Mouse (Mus musculus) liver, embryonic 13.5 days (tissue): ENCODE measurements at regions not wholly inside any gene's neighbourhood (a gene's known extent, or its start where the extent isn't known, plus 50 kb on each side); places are given as distances from the start of the nearest gene placed in this dataset.

Experiments used
- ATAC-seq: fragments of 200-750 bp; cut with Nextera tagmentation; 2 replicates; pipeline ENCODE4 v1.8.0; 2017; ENCODE audit warnings: low read depth, mild to moderate bottlenecking, moderate number of reproducible peaks, moderate library complexity
- DNase-seq: peaks from one replicate; pipeline ENCODE4 v3.0.0; 2022
- H3K27ac ChIP-seq: fragments of 300-500 bp; sonication (generic); 2 replicates; pipeline ENCODE4 v1.5.1; 2015; ENCODE audit warnings: moderate library complexity, mild to moderate bottlenecking, inconsistent platforms
- H3K27me3 ChIP-seq: fragments of 300-500 bp; sonication (generic); 2 replicates; pipeline ENCODE4 v1.6.1; 2015; ENCODE audit warnings: mild to moderate bottlenecking, inconsistent platforms
- H3K36me3 ChIP-seq: fragments of 300-500 bp; sonication (generic); 2 replicates; pipeline ENCODE4 v1.6.1; 2015; ENCODE audit warnings: mild to moderate bottlenecking, inconsistent platforms
- H3K4me1 ChIP-seq: fragments of 300-500 bp; sonication (generic); replicated peaks from 2 replicates; pipeline ENCODE4 v1.6.1; 2015; ENCODE audit warnings: inconsistent platforms
- H3K4me2 ChIP-seq: fragments of 300-500 bp; sonication (generic); 2 replicates; pipeline ENCODE4 v1.6.1; 2015; ENCODE audit warnings: inconsistent platforms, mild to moderate bottlenecking, moderate library complexity
- H3K4me3 ChIP-seq: fragments of 300-500 bp; sonication (generic); replicated peaks from 2 replicates; pipeline ENCODE4 v1.5.1; 2015; ENCODE audit warnings: mild to moderate bottlenecking, inconsistent platforms
- H3K9ac ChIP-seq: fragments of 300-500 bp; sonication (generic); 2 replicates; pipeline ENCODE4 v1.6.1; 2015; ENCODE audit warnings: mild to moderate bottlenecking, inconsistent platforms
- H3K9me3 ChIP-seq: fragments of 300-500 bp; sonication (generic); replicated peaks from 2 replicates; pipeline ENCODE4 v1.6.1; 2016; ENCODE audit warnings: inconsistent platforms
- WGBS: fragments of 180-500 bp; shearing (Covaris S2); methylation state at CpG from one replicate; pipeline ENCODE4 v1.1.7; 2015; ENCODE audit not compliant: insufficient replicate concordance; 5-methylcytosine and 5-hydroxymethylcytosine counted together

DNA sequence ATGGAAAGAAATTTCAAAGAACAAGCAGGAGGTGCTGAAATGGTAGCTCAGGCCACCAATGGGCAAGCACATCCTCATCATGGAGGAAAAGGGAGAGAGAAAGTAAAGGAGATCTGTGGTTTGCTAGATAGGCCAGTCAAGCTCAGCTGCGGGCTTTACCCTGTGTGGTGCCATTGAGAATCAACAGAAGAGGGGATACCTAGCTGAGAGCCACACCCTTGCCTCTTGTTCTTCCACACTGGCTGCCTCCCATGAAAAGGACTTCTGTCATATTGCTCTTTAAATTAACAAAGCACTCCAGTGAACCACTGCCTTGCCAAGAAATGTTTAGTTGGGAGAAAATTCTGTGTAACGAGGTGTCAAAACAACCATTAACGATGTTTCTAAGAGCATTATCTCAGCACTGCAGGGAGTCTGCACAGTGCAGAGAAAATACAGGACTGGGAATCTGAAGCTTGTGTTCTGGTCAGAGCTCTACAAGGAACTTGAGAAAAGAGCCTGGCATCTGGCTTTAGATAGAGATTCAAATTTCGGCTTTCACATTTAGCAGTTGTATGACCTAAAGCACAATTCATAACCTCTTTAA, 510.7 kb upstream of the Tle4 start:
- 70% methylated on average over 4 of the region's 4 CpGs for WGBS
- H3K9me3 ChIP-seq: no peaks in the 10 kb centered on the region
- no peaks in the 10 kb centered on the region for H3K4me1 ChIP-seq
- H3K9ac ChIP-seq: no peak overlapping the region
- H3K27me3 ChIP-seq: no peaks in the 10 kb centered on the region
- no peaks in the 10 kb centered on the region for H3K36me3 ChIP-seq
- no peak overlapping the region for H3K27ac ChIP-seq
- no peak overlapping the region for H3K4me3 ChIP-seq
- no peak for ATAC-seq
- no peak overlapping the region for H3K4me2 ChIP-seq
- DNase-seq: no peak

DNA sequence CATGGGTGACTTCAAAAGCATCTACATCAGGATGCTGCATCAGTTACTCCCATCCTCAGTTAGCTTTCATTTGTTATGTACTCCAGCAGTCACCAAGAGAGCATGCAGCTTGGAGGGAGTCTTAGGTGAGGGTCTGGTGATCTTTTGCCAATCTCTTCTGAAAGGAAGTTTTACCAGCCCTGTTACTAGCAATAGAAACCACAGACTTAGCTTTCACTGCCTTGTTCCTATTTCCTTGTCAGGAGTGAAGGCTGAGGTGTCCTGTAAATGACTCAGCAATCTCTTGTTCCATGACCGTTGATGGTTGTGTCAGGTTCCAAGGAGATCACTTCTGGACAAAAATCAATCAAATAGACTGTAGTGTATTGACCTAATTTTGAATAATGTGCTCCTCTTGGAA, 497.2 kb upstream of the Tle4 start:
- WGBS: 21% methylated on average over 1 of the region's 1 CpGs
- H3K4me1 ChIP-seq: no peaks in the 10 kb centered on the region
- H3K9me3 ChIP-seq: no peaks in the 10 kb centered on the region
- no peak overlapping the region for H3K27ac ChIP-seq
- no peak overlapping the region for H3K4me3 ChIP-seq
- no peak overlapping the region for H3K9ac ChIP-seq
- H3K27me3 ChIP-seq: no peaks in the 10 kb centered on the region
- ATAC-seq (no peak), DNase-seq (no peak)
- H3K36me3 ChIP-seq: no peaks in the 10 kb centered on the region
- no peak overlapping the region for H3K4me2 ChIP-seq

DNA sequence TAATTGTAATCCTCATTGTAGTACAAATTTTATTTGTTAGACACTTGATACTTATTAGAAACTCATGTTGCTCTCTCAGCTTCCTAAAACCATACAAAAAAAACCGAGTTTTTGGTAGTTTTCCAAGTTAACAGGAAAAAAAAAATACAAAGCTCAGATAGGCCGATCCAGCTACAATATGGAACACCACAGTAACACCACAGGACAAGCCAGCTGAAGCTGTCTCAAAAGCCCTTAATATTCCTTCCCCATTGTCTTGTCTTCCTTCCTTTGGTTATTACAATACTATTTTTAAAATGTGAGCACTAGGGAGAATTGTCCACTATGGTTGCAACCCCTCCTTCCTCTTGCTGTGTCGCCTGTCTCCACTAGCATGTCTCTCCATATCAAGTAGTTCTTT, 495.7 kb upstream of the Tle4 start:
- no peak for ATAC-seq
- Histone ChIP-seq H3K27me3 (no peaks in the 10 kb centered on the region), H3K4me2 (no peak overlapping the region), H3K4me1 (no peaks in the 10 kb centered on the region), H3K9me3 (no peaks in the 10 kb centered on the region), H3K27ac (no peak overlapping the region), H3K9ac (no peak overlapping the region), H3K36me3 (no peaks in the 10 kb centered on the region), H3K4me3 (no peak overlapping the region)
- no peak for DNase-seq
- WGBS: 43% methylated on average over 3 of the region's 3 CpGs

DNA sequence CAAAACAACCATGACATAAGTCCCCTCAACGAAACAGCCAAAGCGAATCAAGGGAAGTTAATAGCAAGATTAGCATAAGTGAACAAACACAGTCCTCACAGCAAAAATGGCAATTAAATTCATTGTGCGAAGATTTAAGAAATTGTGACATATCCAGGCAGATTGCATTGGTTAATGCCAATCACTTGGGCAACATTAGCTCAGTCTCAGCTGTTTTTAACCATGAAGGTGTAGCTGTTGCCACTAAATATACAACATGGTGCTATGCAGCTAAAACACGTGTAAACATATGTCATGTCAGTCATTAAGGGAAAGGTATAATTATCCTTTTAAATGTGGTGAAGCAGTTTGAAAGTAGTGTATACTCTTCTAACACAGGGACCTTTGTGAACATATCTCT, 482.8 kb upstream of the Tle4 start:
- ATAC-seq (no peak), DNase-seq (no peak)
- Histone ChIP-seq H3K27ac (no peak overlapping the region), H3K9ac (no peak overlapping the region), H3K36me3 (no peaks in the 10 kb centered on the region), H3K9me3 (no peaks in the 10 kb centered on the region), H3K4me2 (no peak overlapping the region), H3K4me1 (no peaks in the 10 kb centered on the region), H3K27me3 (no peaks in the 10 kb centered on the region), H3K4me3 (no peak overlapping the region)
- WGBS: 71% methylated on average over 4 of the region's 4 CpGs

DNA sequence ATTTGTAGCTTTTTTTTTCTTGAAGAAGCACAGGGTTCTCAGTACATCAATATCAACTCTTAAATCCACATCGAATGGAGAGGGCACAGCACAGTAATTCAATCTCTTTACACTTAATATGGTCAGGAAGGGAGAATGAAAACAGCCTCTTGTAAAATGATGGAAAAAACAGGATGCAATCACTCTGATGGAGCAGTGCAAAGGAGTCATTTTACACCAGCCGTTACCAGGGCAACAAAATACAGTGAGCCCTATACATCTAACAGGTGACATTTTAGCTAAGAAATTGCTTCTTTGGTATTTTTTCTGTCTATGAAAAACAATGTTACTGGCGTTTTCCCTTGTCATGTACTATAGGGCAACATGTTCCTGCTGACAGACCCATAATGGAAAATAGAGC, 459.9 kb upstream of the Tle4 start:
- Histone ChIP-seq H3K27ac (no peak overlapping the region), H3K4me2 (no peak overlapping the region), H3K9me3 (no peaks in the 10 kb centered on the region), H3K4me1 (no peaks in the 10 kb centered on the region), H3K9ac (no peak overlapping the region), H3K27me3 (no peaks in the 10 kb centered on the region), H3K36me3 (no peaks in the 10 kb centered on the region), H3K4me3 (no peak overlapping the region)
- DNase-seq (no peak), ATAC-seq (no peak)
- 63% methylated on average over 3 of the region's 3 CpGs for WGBS

DNA sequence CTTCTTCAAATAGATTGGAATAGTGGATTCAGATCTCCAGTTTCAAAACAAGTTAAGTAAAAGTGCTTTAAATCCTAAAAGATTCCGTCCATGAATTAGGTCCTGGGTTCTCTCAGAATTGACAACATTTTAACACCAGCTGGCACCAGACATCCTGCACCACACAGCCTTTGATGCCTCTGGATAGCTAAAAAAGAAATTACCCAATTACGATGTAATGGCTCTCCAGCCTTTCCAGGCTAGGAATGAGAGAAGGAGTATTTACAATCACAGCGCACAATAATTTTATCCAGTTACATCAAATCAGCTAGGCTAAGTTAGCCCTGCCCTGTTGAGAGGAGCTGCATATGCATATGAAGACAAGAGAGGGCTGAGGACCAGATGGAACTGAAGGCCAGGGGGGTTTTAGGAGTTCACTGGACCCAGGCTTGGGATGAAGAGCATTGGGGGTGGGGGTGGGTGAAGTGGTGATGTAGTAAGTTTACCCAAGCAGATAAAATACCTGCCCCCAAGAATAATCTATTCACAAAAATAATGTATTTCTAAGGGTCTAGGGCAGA, 455.8 kb upstream of the Tle4 start:
- no peak overlapping the region for H3K4me3 ChIP-seq
- no peak overlapping the region for H3K9ac ChIP-seq
- no peak for ATAC-seq
- H3K9me3 ChIP-seq: no peaks in the 10 kb centered on the region
- no peak for DNase-seq
- H3K4me1 ChIP-seq: no peaks in the 10 kb centered on the region
- H3K4me2 ChIP-seq: no peak overlapping the region
- H3K27me3 ChIP-seq: no peaks in the 10 kb centered on the region
- H3K27ac ChIP-seq: no peak overlapping the region
- WGBS: 65% methylated on average over 3 of the region's 3 CpGs
- H3K36me3 ChIP-seq: no peaks in the 10 kb centered on the region

DNA sequence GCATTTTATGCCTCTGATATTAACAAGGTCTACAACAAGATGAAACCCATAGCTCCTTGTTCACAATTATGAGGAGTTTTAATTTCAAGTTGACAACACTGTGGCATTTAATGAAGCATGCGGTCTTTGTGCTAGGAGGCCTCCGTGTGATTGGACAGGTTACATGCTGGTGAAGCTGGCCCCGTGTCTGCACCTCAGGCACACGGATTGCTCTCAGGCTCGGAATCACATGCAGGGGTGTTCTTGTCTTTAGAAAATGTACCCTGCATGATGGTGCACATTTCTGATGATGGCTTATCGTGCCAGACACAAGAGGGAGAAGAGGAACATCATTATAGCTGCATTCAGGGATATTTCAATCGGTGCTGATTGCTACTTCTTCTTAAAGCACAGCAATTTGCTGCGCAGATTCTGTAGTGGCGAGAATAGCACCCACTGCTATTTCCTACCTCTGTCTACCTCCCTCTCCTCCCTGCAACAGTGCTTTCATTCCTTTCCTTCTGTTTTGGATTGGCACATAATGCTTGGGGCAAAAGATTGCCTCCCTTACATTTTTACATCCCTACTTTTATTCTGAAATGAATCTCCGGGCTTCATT, 454.9 kb upstream of the Tle4 start:
- WGBS: 63% methylated on average over 10 of the region's 10 CpGs
- Histone ChIP-seq H3K4me1 (no peaks in the 10 kb centered on the region), H3K27ac (no peak overlapping the region), H3K4me3 (no peak overlapping the region), H3K4me2 (no peak overlapping the region), H3K36me3 (no peaks in the 10 kb centered on the region), H3K27me3 (no peaks in the 10 kb centered on the region), H3K9me3 (no peaks in the 10 kb centered on the region), H3K9ac (no peak overlapping the region)
- ATAC-seq: no peak
- DNase-seq: no peak

DNA sequence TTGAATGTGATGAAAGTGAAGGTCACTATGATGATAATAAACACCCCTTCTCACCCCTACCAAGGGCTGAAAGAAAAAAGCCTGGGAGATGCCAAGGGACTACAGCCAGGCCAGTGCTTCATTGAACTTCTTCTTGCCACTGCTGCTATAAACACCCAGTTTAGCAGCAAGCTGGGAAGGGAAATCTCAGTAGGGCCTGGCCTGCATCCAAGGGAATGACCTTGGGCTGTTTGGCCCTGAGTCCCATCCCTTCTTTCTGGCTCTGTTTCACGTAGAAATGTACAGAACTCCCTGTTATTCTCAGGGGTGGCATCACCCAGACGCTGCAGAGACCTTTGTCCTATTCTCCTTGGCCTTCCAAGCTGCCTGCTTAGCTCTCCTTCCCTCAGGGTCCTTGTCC, 450.0 kb upstream of the Tle4 start:
- Histone ChIP-seq H3K27me3 (no peaks in the 10 kb centered on the region), H3K9me3 (no peaks in the 10 kb centered on the region), H3K4me2 (no peak overlapping the region), H3K4me3 (no peak overlapping the region), H3K36me3 (no peaks in the 10 kb centered on the region), H3K4me1 (no peaks in the 10 kb centered on the region), H3K27ac (no peak overlapping the region), H3K9ac (no peak overlapping the region)
- ATAC-seq (no peak), DNase-seq (no peak)
- 31% methylated on average over 2 of the region's 2 CpGs for WGBS

DNA sequence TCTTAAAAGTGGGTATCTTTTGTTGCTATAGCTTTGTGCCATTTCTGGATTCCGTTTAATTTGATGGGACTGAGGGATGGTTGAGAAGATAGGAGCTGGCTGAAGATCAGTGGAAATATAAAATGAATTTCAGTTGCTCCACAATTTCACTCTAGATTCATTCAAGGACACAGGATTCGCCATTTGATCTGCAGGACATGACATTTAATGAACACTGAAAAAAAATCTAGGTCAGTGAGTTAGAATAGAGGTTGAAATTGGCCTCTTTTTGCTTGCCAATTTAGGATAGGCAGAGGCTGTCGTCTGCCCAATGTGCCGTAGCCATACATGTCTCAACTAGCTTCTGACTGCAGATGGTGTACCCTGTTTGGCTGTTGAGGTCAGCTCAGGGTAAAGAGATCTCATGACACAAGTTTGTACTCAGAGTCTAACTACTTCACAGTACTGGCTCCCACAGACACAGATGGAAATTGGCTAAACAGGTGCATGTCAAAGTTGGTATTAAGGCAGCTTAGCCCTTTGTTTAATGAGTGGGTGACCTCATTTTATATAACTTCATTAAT, 449.5 kb upstream of the Tle4 start:
- H3K4me3 ChIP-seq: no peak overlapping the region
- no peaks in the 10 kb centered on the region for H3K36me3 ChIP-seq
- no peak overlapping the region for H3K9ac ChIP-seq
- H3K4me2 ChIP-seq: no peak overlapping the region
- DNase-seq (no peak), ATAC-seq (no peak)
- no peaks in the 10 kb centered on the region for H3K9me3 ChIP-seq
- H3K27ac ChIP-seq: no peak overlapping the region
- H3K4me1 ChIP-seq: no peaks in the 10 kb centered on the region
- WGBS: 63% methylated on average over 4 of the region's 4 CpGs
- no peaks in the 10 kb centered on the region for H3K27me3 ChIP-seq

DNA sequence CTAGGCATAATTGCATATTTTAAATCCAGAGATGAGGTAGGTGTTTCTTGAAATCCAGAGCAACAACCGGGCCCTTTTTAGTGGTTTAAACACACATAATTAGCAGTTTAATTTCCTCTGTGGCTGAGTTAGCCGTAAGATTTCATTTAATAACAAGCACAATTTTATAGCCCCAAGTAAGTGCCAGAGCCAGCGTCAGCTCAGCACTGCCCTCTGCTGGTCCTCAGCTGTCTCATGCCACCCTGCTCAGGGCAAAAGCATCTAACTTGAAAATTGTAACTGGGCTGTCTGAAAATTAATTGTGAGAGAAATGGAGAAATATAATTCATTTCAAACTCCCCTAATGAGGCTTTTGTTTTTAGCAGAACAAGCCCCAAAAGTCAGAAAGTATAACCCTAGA, 437.7 kb upstream of the Tle4 start:
- 17% methylated on average over 3 of the region's 3 CpGs for WGBS
- DNase-seq: no peak

DNA sequence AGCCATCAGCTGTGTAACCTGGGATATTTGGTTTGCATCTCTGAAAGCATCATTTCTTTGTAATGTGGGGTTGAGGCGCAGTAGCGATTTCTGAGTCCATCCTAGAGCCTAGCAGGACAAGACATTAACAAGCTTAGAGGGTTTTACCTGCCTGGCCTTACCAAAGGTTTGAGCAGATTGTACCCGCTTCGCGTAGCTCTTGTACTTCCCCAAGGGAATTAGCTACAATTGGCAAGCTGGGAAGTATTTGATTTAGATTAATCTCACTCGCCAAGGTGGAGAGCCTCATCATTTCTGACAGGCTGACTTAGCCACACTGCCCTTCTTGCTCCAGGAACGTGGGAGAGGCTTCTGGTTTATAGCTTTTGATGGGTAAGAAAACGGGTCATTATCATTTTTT, 436.1 kb upstream of the Tle4 start:
- H3K4me3 ChIP-seq: no peak overlapping the region
- no peak overlapping the region for H3K9ac ChIP-seq
- no peaks in the 10 kb centered on the region for H3K36me3 ChIP-seq
- DNase-seq: no peak
- no peak overlapping the region for H3K4me2 ChIP-seq
- no peaks in the 10 kb centered on the region for H3K4me1 ChIP-seq
- 63% methylated on average over 8 of the region's 8 CpGs for WGBS
- no peaks in the 10 kb centered on the region for H3K9me3 ChIP-seq
- no peaks in the 10 kb centered on the region for H3K27me3 ChIP-seq
- no peak overlapping the region for H3K27ac ChIP-seq
- no peak for ATAC-seq

More for the DNA sequence above, 437.7 kb upstream of the Tle4 start:
- Histone ChIP-seq H3K9ac (no peak overlapping the region), H3K4me1 (no peaks in the 10 kb centered on the region), H3K27ac (no peak overlapping the region), H3K9me3 (no peaks in the 10 kb centered on the region), H3K36me3 (no peaks in the 10 kb centered on the region), H3K4me3 (no peak overlapping the region), H3K27me3 (no peaks in the 10 kb centered on the region), H3K4me2 (no peak overlapping the region)
- no peak for ATAC-seq

DNA sequence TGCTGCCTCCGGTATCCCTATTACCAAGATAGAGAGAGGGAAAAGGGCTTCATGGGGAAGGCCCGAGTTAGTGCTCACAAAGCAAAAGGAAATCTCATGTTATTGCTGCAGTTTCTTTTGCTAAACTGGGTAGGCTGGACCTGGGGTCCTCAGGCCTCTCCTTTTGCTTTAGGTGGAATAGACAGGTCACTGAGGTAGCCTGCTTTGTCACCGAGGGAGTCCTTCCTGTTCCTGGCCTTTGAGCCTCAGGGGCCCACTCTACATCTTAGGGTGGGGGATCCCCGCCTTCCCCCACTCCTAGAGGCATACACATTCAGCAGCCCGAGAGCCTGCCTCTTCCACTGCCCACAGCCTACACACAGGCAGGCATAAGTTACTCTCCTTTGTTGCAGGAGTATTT, 435.5 kb upstream of the Tle4 start:
- no peaks in the 10 kb centered on the region for H3K9me3 ChIP-seq
- no peak for DNase-seq
- no peaks in the 10 kb centered on the region for H3K27me3 ChIP-seq
- no peak overlapping the region for H3K4me2 ChIP-seq
- no peaks in the 10 kb centered on the region for H3K4me1 ChIP-seq
- no peak overlapping the region for H3K9ac ChIP-seq
- ATAC-seq: no peak
- H3K36me3 ChIP-seq: no peaks in the 10 kb centered on the region
- H3K27ac ChIP-seq: no peak overlapping the region
- 59% methylated on average over 5 of the region's 5 CpGs for WGBS
- H3K4me3 ChIP-seq: no peak overlapping the region
